ENCODE assay signal across 10 mouse cellular contexts in the genomic region with DNA sequence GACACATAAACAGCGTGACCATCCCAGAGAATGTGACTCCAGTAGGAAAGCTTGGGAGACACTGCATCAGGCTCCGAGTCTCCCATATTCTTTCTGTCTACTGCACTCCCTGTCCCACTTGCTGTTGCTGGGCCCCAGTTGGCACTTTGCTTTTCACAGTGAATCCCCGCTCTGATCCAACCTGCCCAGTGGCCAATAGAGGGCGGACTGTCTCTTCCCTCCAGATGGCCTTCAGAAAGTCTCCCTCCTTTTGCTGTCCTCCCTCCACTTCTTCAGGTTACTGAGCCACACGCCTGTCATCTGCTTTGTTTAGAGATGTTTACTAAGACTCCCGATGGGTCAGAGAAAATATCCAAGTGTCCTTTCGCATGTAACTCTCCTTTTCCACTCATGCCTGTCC. TPM values are rescaled to one million over a fixed set of nuclear protein-coding genes. Genes with fewer than 3 reads are reported as not detected.
DNase-seq lines count a peak whose midpoint lies in the region; ATAC-seq lines count a peak whose summit lies in the region.
"Had no signal": no experiment of that assay in that cellular context is flagged by ENCODE, and none has a peak within 500 bp of the region (broad histone marks: within the 10 kb centered on the region; RNA-seq: fewer than 3 reads in every experiment).

No protein-coding gene starts in this region.

- peak; percentile 48 to 62 for DNase-seq in layer of hippocampus, postnatal 10 days (ENCODE audit: low spot score in 2 of 2)
- DNase-seq in layer of hippocampus, adult 9-11 months, result no peak
- DNase-seq in ES-CJ7 (ENCODE audit: low read depth, low spot score), result peak; percentile 34
- DNase-seq in brain, adult 2 months (ENCODE audit: low read depth, low spot score), result peak; percentile 83
- peak; percentile 45 to 53 for DNase-seq in gastrocnemius, adult 8-10 months (ENCODE audit: low spot score in 2 of 2)
- DNase-seq in limb, embryonic 11.5 days (ENCODE audit: low spot score), result peak; percentile 53
- DNase-seq in retina, embryonic 14.5 days (ENCODE audit: low spot score), result peak; percentile 77
- DNase-seq in right cerebral cortex, postnatal 36 days (ENCODE audit: low spot score in 2 of 2), result no peak

- no peak for ATAC-seq in limb, embryonic 11.5 days (ENCODE audit: insufficient number of reproducible peaks, low FRiP score, low TSS enrichment, low read depth)

- H3K27ac ChIP-seq in limb, embryonic 11.5 days (replicated peaks; ENCODE audit: low read depth, low read length), result no peak overlapping the region
- H3K27ac ChIP-seq: embryonic facial prominence, embryonic 15.5 days; limb, embryonic 15.5 days had no signal

- H3K36me3 ChIP-seq in limb, embryonic 11.5 days (ENCODE audit: control insufficient read depth, insufficient read depth, low read length), result no peaks in the 10 kb centered on the region
- H3K36me3 ChIP-seq: embryonic facial prominence, embryonic 15.5 days; limb, embryonic 15.5 days had no signal

- 24% methylated on average over 7 of the region's 7 CpGs for WGBS in limb, embryonic 11.5 days

- H3K9me3 ChIP-seq in limb, embryonic 11.5 days (ENCODE audit: control insufficient read depth, low read length), result no peaks in the 10 kb centered on the region
- H3K9me3 ChIP-seq: embryonic facial prominence, embryonic 15.5 days; limb, embryonic 15.5 days had no signal

- 0 out of 2 replicates have a peak, but pooled peaks cover 3% of the 10 kb centered on the region for H3K27me3 ChIP-seq in limb, embryonic 11.5 days (ENCODE audit: control insufficient read depth, insufficient read depth, low read length)
- H3K27me3 ChIP-seq: embryonic facial prominence, embryonic 15.5 days; limb, embryonic 15.5 days had no signal

- H3K9ac ChIP-seq in limb, embryonic 11.5 days (ENCODE audit: low read length), result no peak overlapping the region
- H3K9ac ChIP-seq: embryonic facial prominence, embryonic 15.5 days; limb, embryonic 15.5 days had no signal

- no peak overlapping the region for H3K4me3 ChIP-seq in limb, embryonic 11.5 days (ENCODE audit: low read depth, low read length)
- H3K4me3 ChIP-seq: embryonic facial prominence, embryonic 15.5 days; limb, embryonic 15.5 days had no signal

- no peaks in the 10 kb centered on the region for H3K4me1 ChIP-seq in limb, embryonic 11.5 days (ENCODE audit: control insufficient read depth, insufficient read depth, low read length)

- no peak overlapping the region for H3K4me2 ChIP-seq in limb, embryonic 11.5 days (ENCODE audit: low read depth, severe bottlenecking)
- H3K4me2 ChIP-seq: embryonic facial prominence, embryonic 15.5 days; limb, embryonic 15.5 days had no signal

RNA-seq across cellular contexts. Expression of gene Crim1, which starts 2.9 kb away (rescaled TPM):
- total RNA-seq in layer of hippocampus, postnatal 10 days (2021), result 100 to 1,000 TPM in 1 of 2 experiments, 10 to 100 TPM in 1; 96.7 to 108 TPM
- 10 to 100 TPM; 57.1 to 90.0 (median 73.6) TPM for total RNA-seq in gastrocnemius, adult 8-10 months (2022)
- 3.5 and 4.9 TPM in 2 replicates for polyA plus RNA-seq in limb, embryonic 11.5 days (2014; fragmentation: Nextera tagmentation; extraction: Ambion mirVana)

Comparison
In these comparisons a context has a peak if more than half of its experiments do, and no peak if none do; other contexts are left out.
1. DNase-seq: peak in layer of hippocampus, postnatal 10 days (2 of 2), ES-CJ7 (single experiment), brain, adult 2 months (single experiment), gastrocnemius, adult 8-10 months (2 of 2), limb, embryonic 11.5 days (single experiment) and retina, embryonic 14.5 days (single experiment); none in layer of hippocampus, adult 9-11 months (single experiment) and right cerebral cortex, postnatal 36 days (0 of 2).